Mouse (Mus musculus): ENCODE data around the gene Dnaja3. TPM values are rescaled to one million over a fixed set of nuclear protein-coding genes. Genes with fewer than 3 reads are reported as not detected.
"Not testable (repeated sequence)": the region's sequence is repeated elsewhere in the genome, so short reads cannot be mapped to it uniquely, and the experiment has no call there.

Dnaja3 gene
- polyA plus RNA-seq, 1 experiment: 69.5 TPM

DNA sequence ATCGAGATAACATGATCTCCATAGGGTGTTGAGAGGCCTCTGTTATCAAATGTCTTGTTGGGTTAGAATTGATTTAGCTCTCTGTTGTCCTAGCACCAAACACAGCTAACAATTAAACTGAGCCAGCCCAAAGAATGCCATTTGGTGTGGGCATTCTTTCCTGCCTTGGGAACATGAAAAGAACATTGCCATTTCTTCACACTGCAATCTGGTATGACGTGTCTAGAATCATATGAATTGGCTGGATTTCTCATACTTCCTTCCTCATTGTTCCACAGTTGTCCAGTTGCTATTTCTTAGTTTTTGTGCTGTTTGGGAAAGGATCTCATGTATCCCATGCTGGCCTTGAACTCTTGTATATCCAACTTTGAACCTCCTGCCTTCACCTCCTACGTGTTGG, 114.3 kb downstream of the Dnaja3 start:
- Histone ChIP-seq H3K4me2 (ENCODE audit: low read depth) (no peak overlapping the region), H3K79me2 (ENCODE audit: control insufficient read depth, insufficient read depth) (no peaks in the 10 kb centered on the region)
- TF ChIP-seq E2F4 (IDR thresholded peaks at IDR 0.05; ENCODE audit: insufficient read depth): no peak
- no peak for TF ChIP-seq MYOD1 (IDR thresholded peaks at IDR 0.05; ENCODE audit: control insufficient read depth in 1 of 3, insufficient read length in 2 of 3, low read depth in 2 of 3)
- TF ChIP-seq TCF12 (IDR thresholded peaks at IDR 0.05; ENCODE audit: insufficient read depth, poor library complexity, severe bottlenecking): no peak
- TF ChIP-seq REST (IDR thresholded peaks at IDR 0.05; ENCODE audit: insufficient read depth, insufficient read length): no peak
- TF ChIP-seq SRF (IDR thresholded peaks at IDR 0.05; ENCODE audit: control insufficient read depth, insufficient read length, low read depth): no peak
- no peak for TF ChIP-seq MYOG (IDR thresholded peaks at IDR 0.05; ENCODE audit: control insufficient read depth in 1 of 3, insufficient read depth in 1 of 3, insufficient read length in 2 of 3, low read depth in 2 of 3)
- no peak for TF ChIP-seq USF1 (IDR thresholded peaks at IDR 0.05; ENCODE audit: low read depth)
- TF ChIP-seq TCF3 (IDR thresholded peaks at IDR 0.05; ENCODE audit: insufficient read length, low read depth): no peak
- TF ChIP-seq POLR2AphosphoS2 (IDR thresholded peaks at IDR 0.05; ENCODE audit: insufficient read length, low read depth): no peak
- no peak for TF ChIP-seq MAX (IDR thresholded peaks at IDR 0.05; ENCODE audit: low read depth)

DNA sequence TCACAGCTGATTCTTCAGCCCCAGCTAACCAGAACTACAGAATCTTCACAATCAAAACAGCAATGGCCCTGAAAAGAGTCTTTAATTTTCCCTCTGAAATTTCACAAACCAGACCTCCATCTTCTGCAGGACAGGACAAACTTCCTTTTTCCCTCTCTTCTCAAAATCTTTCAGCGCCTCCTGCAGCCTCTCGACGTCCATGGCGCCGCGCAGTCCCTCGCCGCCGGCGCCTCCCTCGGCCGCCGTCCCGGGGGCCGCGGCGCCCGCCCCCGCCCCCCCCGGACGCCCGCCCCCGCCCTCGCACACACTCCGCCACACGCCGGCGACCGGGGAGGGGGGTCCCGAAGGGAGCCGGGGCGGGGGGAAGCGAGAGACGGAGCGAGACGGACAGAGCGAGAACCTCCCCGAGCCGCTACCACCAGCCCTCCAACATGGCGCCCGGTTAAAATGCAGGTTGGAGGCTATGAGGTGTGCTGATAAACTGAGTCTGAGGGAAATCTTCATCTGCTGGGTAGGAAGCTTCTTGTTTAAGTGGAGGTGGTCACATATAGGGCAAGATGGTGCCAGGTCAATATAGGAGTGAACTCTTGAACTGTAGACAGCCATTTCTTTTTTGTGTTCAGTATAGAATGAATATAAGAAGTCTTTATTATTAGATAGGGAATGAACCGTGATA, 117.0 kb downstream of the Dnaja3 start:
- not testable (repeated sequence) for H3K4me2 ChIP-seq (ENCODE audit: low read depth); H3K79me2 ChIP-seq (ENCODE audit: control insufficient read depth, insufficient read depth); H3ac ChIP-seq (ENCODE audit: control insufficient read depth, insufficient read length); H3K4me3 ChIP-seq; H3K27me3 ChIP-seq (ENCODE audit: control insufficient read depth, insufficient read depth, insufficient read length); H3K36me3 ChIP-seq (ENCODE audit: control insufficient read depth, insufficient read depth)

More for the DNA sequence above, 114.3 kb downstream of the Dnaja3 start:
- Histone ChIP-seq H3K36me3 (ENCODE audit: control insufficient read depth, insufficient read depth) (no peaks in the 10 kb centered on the region), H3K27me3 (ENCODE audit: control insufficient read depth, insufficient read depth, insufficient read length) (no peaks in the 10 kb centered on the region), H3K4me3 (no peak overlapping the region), H3ac (ENCODE audit: control insufficient read depth, insufficient read length) (no peak overlapping the region)

Other genes with a start within 250 kb of the Dnaja3 start
- 4.6 TPM for gene Adcy9, start 219.5 kb upstream of the Dnaja3 start, polyA plus RNA-seq (2012; fragmentation: generic; extraction: Trizol)
- 381 TPM for gene Srl, start 98.2 kb upstream of the Dnaja3 start, polyA plus RNA-seq (2012; fragmentation: generic; extraction: Trizol)
- gene Tfap4, start 80.1 kb upstream of the Dnaja3 start, polyA plus RNA-seq (2012; fragmentation: generic; extraction: Trizol): 4.0 TPM
- 29.6 TPM for gene Glis2, start 45.3 kb upstream of the Dnaja3 start, polyA plus RNA-seq (2012; fragmentation: generic; extraction: Trizol)
- 98.6 TPM for gene Pam16, start 15.0 kb upstream of the Dnaja3 start, polyA plus RNA-seq (2012; fragmentation: generic; extraction: Trizol)
- 34.7 TPM for gene Vasn, start within 50 bp of the Dnaja3 start, polyA plus RNA-seq (2012; fragmentation: generic; extraction: Trizol)
- gene Coro7, start 39.8 kb downstream of the Dnaja3 start, polyA plus RNA-seq (2012; fragmentation: generic; extraction: Trizol): 15.2 TPM
- gene Nmral1, start 79.4 kb downstream of the Dnaja3 start, polyA plus RNA-seq (2012; fragmentation: generic; extraction: Trizol): 13.3 TPM
- gene Hmox2, start 86.4 kb downstream of the Dnaja3 start, polyA plus RNA-seq (2012; fragmentation: generic; extraction: Trizol): 46.7 TPM
- 44.9 TPM for gene Cdip1, start 150.3 kb downstream of the Dnaja3 start, polyA plus RNA-seq (2012; fragmentation: generic; extraction: Trizol)
- 0.08 TPM for gene 4930562C15Rik, start 195.4 kb downstream of the Dnaja3 start, polyA plus RNA-seq (2012; fragmentation: generic; extraction: Trizol)
- gene Ubald1, start 240.3 kb downstream of the Dnaja3 start, polyA plus RNA-seq (2012; fragmentation: generic; extraction: Trizol): 79.5 TPM
- gene Mgrn1, start 246.3 kb downstream of the Dnaja3 start, polyA plus RNA-seq (2012; fragmentation: generic; extraction: Trizol): 59.3 TPM